Mouse (Mus musculus) cortical plate, adult 2 months (tissue): ENCODE data around the gene Eif3d.

Experiments
- CTCF ChIP-seq: fragments of 200-500 bp; IDR thresholded peaks from 2 replicates; pipeline ENCODE4 v1.5.1; 2011; ENCODE audit warnings: mild to moderate bottlenecking, control low read depth, low read length; ENCODE audit not compliant: insufficient read depth; ENCODE audit errors: extremely low read depth
- POLR2A ChIP-seq: fragments of 200-500 bp; IDR thresholded peaks from 2 replicates; pipeline ENCODE4 v1.6.1; 2011; ENCODE audit warnings: mild to moderate bottlenecking, low read length, control low read depth; ENCODE audit not compliant: insufficient read depth; ENCODE audit errors: extremely low read depth

DNA sequence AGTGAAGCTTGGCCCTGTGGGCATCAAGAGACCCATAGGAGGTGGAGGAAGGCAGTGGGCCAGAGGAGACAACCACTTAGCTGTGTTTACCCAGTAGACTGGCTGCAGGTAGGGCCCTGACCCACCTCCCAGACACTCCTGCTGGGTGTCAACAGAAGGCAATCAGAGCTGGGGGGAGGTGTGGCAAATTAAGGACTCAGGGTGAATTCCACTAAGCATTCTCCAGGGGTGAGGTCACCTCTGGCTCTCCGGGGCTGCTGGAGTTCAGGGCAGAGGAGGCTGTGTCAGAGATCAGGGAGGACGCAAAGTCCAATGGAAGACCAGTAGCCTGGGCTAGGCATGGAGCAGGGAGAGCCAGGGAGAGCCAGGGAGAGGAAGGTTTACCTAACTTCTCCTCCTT is 59.5 kb downstream of the Eif3d start:
- no peak for TF ChIP-seq CTCF
- no peak for TF ChIP-seq POLR2A
